Mouse (Mus musculus): ENCODE results near the gene Klhdc3. TPM values are rescaled to one million over a fixed set of nuclear protein-coding genes. Genes with fewer than 3 reads are reported as not detected.
A peak's percentile ranks its signal among the peaks of the same experiment; 100 is the strongest.

Gene Klhdc3
- polyA plus RNA-seq, 1 experiment: 99.3 TPM

- TF ChIP-seq CTCF (IDR thresholded peaks at IDR 0.05; ENCODE audit: extremely low read depth, insufficient read length, insufficient replicate concordance, low read depth, low read length) (no peak), POLR2A (IDR thresholded peaks at IDR 0.05; ENCODE audit: low read depth, low read length) (no peak)
- WGBS: 85% methylated on average over 18 of the region's 20 CpGs
- no peak overlapping the region for H3K27ac ChIP-seq (ENCODE audit: insufficient read depth, low read depth, low read length)
Observed at GRCm38 (mm10) chr17:46724477-46725084, 43.9 kb upstream of the Klhdc3 start.

GRCm38 (mm10) chr17:46721077-46721476 is 40.4 kb upstream of the Klhdc3 start:
- Histone ChIP-seq H3K36me3 (ENCODE audit: control insufficient read depth, insufficient read depth, low read length) (peaks cover 33% of the 10 kb centered on the region), H3K4me1 (ENCODE audit: control insufficient read depth, insufficient read depth, insufficient read length, low read length) (no peaks in the 10 kb centered on the region), H3K27me3 (ENCODE audit: control insufficient read depth, insufficient read depth, low read length) (no peaks in the 10 kb centered on the region), H3K4me3 (ENCODE audit: low read depth, low read length) (no peak overlapping the region), H3K27ac (ENCODE audit: insufficient read depth, low read depth, low read length) (no peak overlapping the region)
- TF ChIP-seq CTCF (IDR thresholded peaks at IDR 0.05; ENCODE audit: extremely low read depth, insufficient read length, insufficient replicate concordance, low read depth, low read length): no peak
- TF ChIP-seq POLR2A (IDR thresholded peaks at IDR 0.05; ENCODE audit: low read depth, low read length): no peak
- 95% methylated on average over 7 of the region's 7 CpGs for WGBS

More at GRCm38 (mm10) chr17:46724477-46725084, 43.9 kb upstream of the Klhdc3 start:
- H3K27me3 ChIP-seq (ENCODE audit: control insufficient read depth, insufficient read depth, low read length): no peaks in the 10 kb centered on the region
- H3K36me3 ChIP-seq (ENCODE audit: control insufficient read depth, insufficient read depth, low read length): peaks cover 27% of the 10 kb centered on the region
- peaks cover 7% of the 10 kb centered on the region for H3K4me1 ChIP-seq (ENCODE audit: control insufficient read depth, insufficient read depth, insufficient read length, low read length)
- no peak overlapping the region for H3K4me3 ChIP-seq (ENCODE audit: low read depth, low read length)

DNA sequence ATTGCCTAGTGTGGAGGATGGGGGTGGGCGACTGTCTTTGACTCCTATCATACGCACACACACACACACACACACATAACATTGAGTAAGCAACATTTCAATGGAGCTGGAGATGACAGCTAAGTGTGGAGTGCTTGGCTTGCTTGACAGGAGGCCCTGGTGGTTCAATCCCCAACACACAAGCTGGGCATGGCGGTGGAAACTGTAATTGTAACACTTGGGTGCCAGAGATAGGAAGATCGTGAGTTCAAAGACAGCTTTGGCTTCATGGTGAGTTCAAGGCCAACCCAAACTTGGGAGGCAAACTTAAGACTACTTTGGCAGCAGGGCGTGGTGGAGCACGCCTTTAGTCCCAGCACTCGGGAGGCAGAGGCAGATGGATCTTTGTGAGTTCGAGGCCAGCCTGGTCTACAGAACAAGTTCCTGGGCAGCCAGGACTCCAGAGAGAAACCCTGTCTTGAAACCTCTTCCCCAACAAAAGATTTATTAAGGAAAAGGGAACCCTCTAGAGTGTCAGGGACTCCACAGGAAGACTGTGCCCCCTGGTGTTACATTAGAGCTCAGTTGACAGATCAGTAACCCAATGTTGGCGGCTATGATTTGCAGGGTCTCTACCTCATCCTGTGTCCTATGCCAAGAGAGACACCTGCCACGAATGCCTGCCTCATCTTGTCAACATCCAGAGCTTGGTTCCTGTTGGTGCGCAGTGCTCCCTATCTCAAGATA is 34.2 kb upstream of the Klhdc3 start:
- TF ChIP-seq POLR2A (IDR thresholded peaks at IDR 0.05; ENCODE audit: low read depth, low read length) (no peak), CTCF (IDR thresholded peaks at IDR 0.05; ENCODE audit: extremely low read depth, insufficient read length, insufficient replicate concordance, low read depth, low read length) (no peak)
- Histone ChIP-seq H3K27me3 (ENCODE audit: control insufficient read depth, insufficient read depth, low read length) (no peaks in the 10 kb centered on the region), H3K36me3 (ENCODE audit: control insufficient read depth, insufficient read depth, low read length) (peaks cover 24% of the 10 kb centered on the region), H3K4me3 (ENCODE audit: low read depth, low read length) (no peak overlapping the region), H3K4me1 (ENCODE audit: control insufficient read depth, insufficient read depth, insufficient read length, low read length) (peaks cover 3% of the 10 kb centered on the region; the same call in 1 of the 2 replicates), H3K27ac (ENCODE audit: insufficient read depth, low read depth, low read length) (no peak overlapping the region)
- 91% methylated on average over 11 of the region's 11 CpGs for WGBS

DNA sequence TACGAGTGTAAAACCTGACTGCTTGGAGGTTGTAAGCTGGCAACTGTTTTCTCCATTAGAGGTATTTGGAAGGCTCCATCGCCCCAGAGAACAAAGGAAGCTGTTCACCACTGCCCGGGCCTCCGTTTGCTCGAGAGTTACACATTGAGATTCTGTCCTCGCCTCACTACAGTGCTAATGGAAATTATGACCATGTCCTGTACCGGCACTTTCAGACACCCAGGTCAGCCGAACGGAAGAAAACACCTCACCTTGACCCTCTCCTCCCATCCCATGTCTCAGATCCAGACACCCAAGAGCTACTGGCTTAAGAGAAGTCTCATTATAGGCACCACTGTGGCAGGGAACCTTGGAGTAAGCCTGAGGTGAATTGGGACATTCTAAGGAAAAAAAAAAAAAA is 33.1 kb upstream of the Klhdc3 start:
- 88% methylated on average over 9 of the region's 9 CpGs for WGBS

DNA sequence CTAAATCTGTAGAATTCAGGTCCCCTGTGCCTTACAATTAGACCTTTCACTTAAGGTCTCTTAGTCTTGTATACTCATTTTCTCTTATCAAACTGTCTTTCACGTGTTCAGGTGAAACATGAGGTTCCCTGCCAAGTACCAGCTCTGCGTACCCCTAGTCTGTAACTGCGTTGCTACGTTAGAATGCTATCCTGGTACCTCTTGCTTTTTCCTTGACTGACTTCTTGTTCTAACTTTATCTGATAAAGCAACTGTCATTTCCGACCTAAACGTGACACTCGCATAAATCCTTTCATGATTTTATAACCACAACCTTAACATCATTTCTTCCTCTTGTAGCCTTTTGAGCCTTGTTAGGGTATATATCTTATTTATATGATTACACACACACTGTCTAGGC is 31.7 kb upstream of the Klhdc3 start:
- H3K4me1 ChIP-seq (ENCODE audit: control insufficient read depth, insufficient read depth, insufficient read length, low read length): peaks cover 3% of the 10 kb centered on the region; the same call in 1 of the 2 replicates
- no peak for TF ChIP-seq CTCF (IDR thresholded peaks at IDR 0.05; ENCODE audit: extremely low read depth, insufficient read length, insufficient replicate concordance, low read depth, low read length)
- peak overlapping the region; percentile 92 for H3K4me3 ChIP-seq (ENCODE audit: low read depth, low read length)
- peaks cover 21% of the 10 kb centered on the region for H3K36me3 ChIP-seq (ENCODE audit: control insufficient read depth, insufficient read depth, low read length)
- H3K27me3 ChIP-seq (ENCODE audit: control insufficient read depth, insufficient read depth, low read length): no peaks in the 10 kb centered on the region
- WGBS: 18% methylated on average over 7 of the region's 7 CpGs
- H3K27ac ChIP-seq (ENCODE audit: insufficient read depth, low read depth, low read length): no peak overlapping the region

More for the DNA sequence above, 33.1 kb upstream of the Klhdc3 start:
- H3K4me3 ChIP-seq (ENCODE audit: low read depth, low read length): no peak overlapping the region
- H3K36me3 ChIP-seq (ENCODE audit: control insufficient read depth, insufficient read depth, low read length): peaks cover 22% of the 10 kb centered on the region
- no peak for TF ChIP-seq CTCF (IDR thresholded peaks at IDR 0.05; ENCODE audit: extremely low read depth, insufficient read length, insufficient replicate concordance, low read depth, low read length)
- TF ChIP-seq POLR2A (IDR thresholded peaks at IDR 0.05; ENCODE audit: low read depth, low read length): no peak
- H3K27ac ChIP-seq (ENCODE audit: insufficient read depth, low read depth, low read length): no peak overlapping the region
- peaks cover 3% of the 10 kb centered on the region; the same call in 1 of the 2 replicates for H3K4me1 ChIP-seq (ENCODE audit: control insufficient read depth, insufficient read depth, insufficient read length, low read length)
- H3K27me3 ChIP-seq (ENCODE audit: control insufficient read depth, insufficient read depth, low read length): no peaks in the 10 kb centered on the region

- TF ChIP-seq CTCF (IDR thresholded peaks at IDR 0.05; ENCODE audit: extremely low read depth, insufficient read length, insufficient replicate concordance, low read depth, low read length) (no peak), POLR2A (IDR thresholded peaks at IDR 0.05; ENCODE audit: low read depth, low read length) (no peak)
- WGBS: under 1% methylated on average over 76 of the region's 76 CpGs
- Histone ChIP-seq H3K36me3 (ENCODE audit: control insufficient read depth, insufficient read depth, low read length) (peaks cover 21% of the 10 kb centered on the region), H3K4me1 (ENCODE audit: control insufficient read depth, insufficient read depth, insufficient read length, low read length) (peaks cover 3% of the 10 kb centered on the region; the same call in 1 of the 2 replicates), H3K27ac (ENCODE audit: insufficient read depth, low read depth, low read length) (peak overlapping the region; percentile 14), H3K4me3 (ENCODE audit: low read depth, low read length) (peak overlapping the region; percentile 92), H3K27me3 (ENCODE audit: control insufficient read depth, insufficient read depth, low read length) (no peaks in the 10 kb centered on the region)
Observed at GRCm38 (mm10) chr17:46711612-46712271, 31.0 kb upstream of the Klhdc3 start.
